Mouse (Mus musculus) forebrain, embryonic 15.5 days (tissue): Measurements from ENCODE around the gene Ppil6. TPM values are rescaled to one million over a fixed set of nuclear protein-coding genes. Genes with fewer than 3 reads are reported as not detected.

ENCODE experiments used
- ATAC-seq: fragments of 200-750 bp; cut with Nextera tagmentation; replicated peaks from 2 replicates; pipeline ENCODE4 v1.8.0; 2017; ENCODE audit warnings: mild to moderate bottlenecking, moderate TSS enrichment, moderate library complexity
- H3K27ac ChIP-seq: fragments of 300-500 bp; sonication (generic); replicated peaks from 2 replicates; pipeline ENCODE4 v1.5.1; 2015; ENCODE audit warnings: mild to moderate bottlenecking, inconsistent platforms
- H3K27me3 ChIP-seq: fragments of 300-500 bp; sonication (generic); 2 replicates; pipeline ENCODE4 v1.6.1; 2015; ENCODE audit warnings: inconsistent platforms
- H3K36me3 ChIP-seq: fragments of 300-500 bp; sonication (generic); 2 replicates; pipeline ENCODE4 v1.6.1; 2015; ENCODE audit warnings: mild to moderate bottlenecking, inconsistent platforms
- H3K4me1 ChIP-seq: fragments of 300-500 bp; sonication (generic); 2 replicates; pipeline ENCODE4 v1.6.1; 2015; ENCODE audit warnings: inconsistent platforms
- H3K4me2 ChIP-seq: fragments of 300-500 bp; sonication (generic); replicated peaks from 2 replicates; pipeline ENCODE4 v1.6.1; 2015; ENCODE audit warnings: mild to moderate bottlenecking, inconsistent platforms
- H3K4me3 ChIP-seq: fragments of 300-500 bp; sonication (generic); 2 replicates; pipeline ENCODE4 v1.5.1; 2015; ENCODE audit warnings: mild to moderate bottlenecking, inconsistent platforms
- H3K9ac ChIP-seq: fragments of 300-500 bp; sonication (generic); replicated peaks from 2 replicates; pipeline ENCODE4 v1.6.1; 2015; ENCODE audit warnings: mild to moderate bottlenecking, inconsistent platforms
- H3K9me3 ChIP-seq: fragments of 300-500 bp; sonication (generic); 2 replicates; pipeline ENCODE4 v1.6.1; 2016; ENCODE audit warnings: inconsistent platforms
- WGBS: fragments of 180-500 bp; shearing (Covaris S2); methylation state at CpG from one replicate; pipeline ENCODE4 v1.1.7; 2015; ENCODE audit warnings: mixed read lengths; 5-methylcytosine and 5-hydroxymethylcytosine counted together
- polyA plus RNA-seq: library from polyadenylated mRNA; unstranded; fragments of >200 nt; fragmentation: Nextera tagmentation; extraction: Ambion mirVana; gene quantifications from 2 replicates; pipeline ENCODE4 v1.2.1, GENCODE M21; 2015

Gene Ppil6
- 1.5 and 3.3 TPM in 2 replicates for polyA plus RNA-seq

DNA sequence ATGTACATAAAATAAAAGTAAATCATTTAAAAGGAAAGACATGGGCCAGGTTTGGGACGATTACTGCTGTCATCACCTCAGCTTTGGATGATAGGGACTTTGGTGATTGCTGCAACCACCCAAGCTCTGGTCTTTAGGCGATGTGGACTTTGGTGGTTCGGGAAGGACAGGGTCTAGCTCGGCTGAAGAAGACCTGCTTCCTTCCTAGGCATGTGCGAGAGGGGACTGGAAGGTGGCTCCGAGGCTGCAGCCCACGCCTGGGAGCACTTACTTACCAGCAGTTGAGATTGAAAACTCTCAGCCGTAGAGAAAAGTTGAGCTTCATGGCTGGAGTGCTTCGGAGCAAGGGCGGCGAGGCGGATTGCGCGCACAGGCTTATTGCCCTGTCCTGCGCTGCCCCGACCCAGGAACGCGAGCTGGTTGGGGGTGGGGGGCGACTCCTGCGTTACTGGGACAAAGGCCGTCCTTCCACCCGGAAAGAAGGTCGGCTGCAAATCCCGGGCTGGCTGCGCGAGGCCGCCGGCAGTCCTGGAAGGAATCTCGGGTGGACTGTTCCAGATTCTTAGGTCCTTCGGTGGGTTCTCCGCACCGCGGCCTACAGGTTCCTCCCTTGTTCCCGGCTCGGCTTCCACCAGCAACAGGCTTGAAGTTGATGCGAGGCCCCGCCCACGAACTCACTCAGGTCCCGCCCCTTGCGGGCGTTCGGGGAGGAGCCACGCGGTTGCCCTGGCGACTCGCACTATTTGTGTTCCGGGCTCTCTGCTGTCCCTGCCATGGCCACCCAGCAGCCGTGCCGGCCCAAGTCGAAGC, at the start of gene Ppil6, which contains the start of gene Smpd2:
TSS of gene Ppil6 (plus strand) at position 732 of the 810 bp plus-strand sequence.
TSS of gene Smpd2 (minus strand) at position 662 of the 810 bp plus-strand sequence.
- Histone ChIP-seq H3K27ac (no peak within 1 kb of the TSS), H3K36me3 (peaks cover 23% of the 10 kb centered on the region)
- under 1% methylated on average over 50 of the region's 50 CpGs for WGBS

DNA sequence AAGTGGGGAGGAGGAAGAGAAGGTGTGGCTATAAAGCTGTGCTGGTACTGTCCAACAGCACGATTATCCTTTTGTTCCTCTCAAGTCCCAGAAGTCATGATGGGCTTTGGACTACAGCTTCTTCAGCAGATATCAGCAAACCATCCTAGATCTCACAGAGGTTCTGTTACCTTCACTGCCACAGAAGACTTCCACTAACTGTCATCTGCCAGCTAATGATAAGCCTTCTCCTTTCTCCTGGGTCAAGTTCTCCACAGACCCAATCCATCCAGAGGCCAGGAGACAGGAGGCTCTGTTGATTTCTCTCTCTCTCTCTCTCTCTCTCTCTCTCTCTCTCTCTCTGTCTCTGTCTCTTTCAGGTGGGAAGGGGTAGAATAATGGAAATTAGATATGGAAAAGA, 42.0 kb upstream of the Ppil6 start:
- Histone ChIP-seq H3K9ac (no peak overlapping the region), H3K27me3 (no peaks in the 10 kb centered on the region), H3K27ac (no peak overlapping the region), H3K4me1 (peaks cover 18% of the 10 kb centered on the region), H3K4me2 (no peak overlapping the region), H3K36me3 (no peaks in the 10 kb centered on the region; the same call in 1 of the 2 replicates), H3K4me3 (no peak overlapping the region), H3K9me3 (no peaks in the 10 kb centered on the region)
- no peak for ATAC-seq
- 96% methylated on average over 1 of the region's 1 CpGs for WGBS

More for the DNA sequence above, at the start of gene Ppil6, which contains the start of gene Smpd2:
- H3K4me3 ChIP-seq, result peak within 1 kb of the TSS; percentile 63
- H3K4me2 ChIP-seq, result peak within 1 kb of the TSS; percentile 94
- ATAC-seq, result peak; percentile 95
- peak within 1 kb of the TSS; percentile 64 for H3K9ac ChIP-seq
- no peaks in the 10 kb centered on the region for H3K9me3 ChIP-seq
- peaks cover 21% of the 10 kb centered on the region for H3K4me1 ChIP-seq
- H3K27me3 ChIP-seq, result no peaks in the 10 kb centered on the region

DNA sequence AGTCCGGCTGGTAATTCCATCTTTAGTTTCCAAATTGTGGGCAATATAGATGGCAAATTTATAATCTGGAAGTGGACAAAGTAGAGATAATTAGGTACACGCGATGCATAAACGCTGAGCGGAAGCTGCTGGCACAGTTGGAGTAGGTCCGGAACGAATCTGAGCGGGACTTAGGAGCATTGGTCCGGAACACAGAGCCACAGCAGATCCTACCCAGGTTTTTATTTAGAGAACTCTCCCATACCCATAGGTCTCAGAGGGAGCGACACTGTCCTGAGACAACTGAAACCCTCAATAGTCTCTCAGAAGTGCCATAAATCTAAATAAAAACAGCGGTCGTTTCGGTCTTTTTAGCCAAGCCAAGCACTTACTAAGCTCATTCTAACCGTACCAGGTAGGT, 40.6 kb upstream of the Ppil6 start:
- peaks cover 31% of the 10 kb centered on the region for H3K4me1 ChIP-seq
- H3K27me3 ChIP-seq, result no peaks in the 10 kb centered on the region
- WGBS, result 8% methylated on average over 14 of the region's 14 CpGs
- H3K27ac ChIP-seq, result peak overlapping the region; percentile 75
- peak overlapping the region; percentile 65 for H3K4me2 ChIP-seq
- H3K4me3 ChIP-seq, result peak overlapping the region; percentile 80
- no peaks in the 10 kb centered on the region for H3K9me3 ChIP-seq
- peak; percentile 68 for ATAC-seq
- H3K36me3 ChIP-seq, result peaks cover 4% of the 10 kb centered on the region; the same call in 1 of the 2 replicates
- H3K9ac ChIP-seq, result peak overlapping the region; percentile 75

DNA sequence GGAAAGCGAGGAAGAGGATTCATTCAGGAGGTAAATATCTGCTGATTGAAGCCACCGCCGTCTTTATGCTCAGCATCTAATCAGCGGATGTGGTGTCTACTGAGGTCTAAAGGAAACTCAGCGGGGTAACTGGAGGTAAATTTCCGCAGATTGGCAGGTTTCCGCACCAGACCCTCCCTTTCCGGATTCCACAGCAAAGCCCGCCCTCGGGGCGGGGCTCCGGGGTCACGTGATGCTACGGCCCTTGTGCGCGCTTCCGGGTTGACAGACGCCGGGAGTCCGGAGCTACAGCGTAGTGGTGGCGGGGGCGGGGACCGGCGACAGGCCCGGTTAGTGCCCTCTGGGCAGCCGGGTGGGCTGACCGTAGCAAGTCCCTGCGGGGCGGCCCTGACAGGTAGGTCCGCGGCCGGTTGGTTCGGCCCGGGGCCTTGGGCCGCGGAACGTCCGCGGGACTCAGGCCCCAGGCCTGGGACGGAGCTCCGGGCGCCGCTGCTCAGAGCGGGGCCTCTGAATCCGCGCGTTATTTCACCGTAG, 40.0 kb upstream of the Ppil6 start, which contains the start of gene Zbtb24:
TSS of gene Zbtb24 (plus strand) at position 247 of the 534 bp plus-strand sequence.
- H3K9me3 ChIP-seq, result no peaks in the 10 kb centered on the region
- H3K4me2 ChIP-seq, result peak within 1 kb of the TSS; percentile 65
- WGBS, result under 1% methylated on average over 44 of the region's 49 CpGs
- no peaks in the 10 kb centered on the region for H3K27me3 ChIP-seq
- H3K4me3 ChIP-seq, result peak within 1 kb of the TSS; percentile 80
- peak within 1 kb of the TSS; percentile 75 for H3K27ac ChIP-seq
- H3K9ac ChIP-seq, result peak within 1 kb of the TSS; percentile 75
- peak; percentile 94 for ATAC-seq
- peaks cover 8% of the 10 kb centered on the region for H3K36me3 ChIP-seq
- H3K4me1 ChIP-seq, result peaks cover 31% of the 10 kb centered on the region

DNA sequence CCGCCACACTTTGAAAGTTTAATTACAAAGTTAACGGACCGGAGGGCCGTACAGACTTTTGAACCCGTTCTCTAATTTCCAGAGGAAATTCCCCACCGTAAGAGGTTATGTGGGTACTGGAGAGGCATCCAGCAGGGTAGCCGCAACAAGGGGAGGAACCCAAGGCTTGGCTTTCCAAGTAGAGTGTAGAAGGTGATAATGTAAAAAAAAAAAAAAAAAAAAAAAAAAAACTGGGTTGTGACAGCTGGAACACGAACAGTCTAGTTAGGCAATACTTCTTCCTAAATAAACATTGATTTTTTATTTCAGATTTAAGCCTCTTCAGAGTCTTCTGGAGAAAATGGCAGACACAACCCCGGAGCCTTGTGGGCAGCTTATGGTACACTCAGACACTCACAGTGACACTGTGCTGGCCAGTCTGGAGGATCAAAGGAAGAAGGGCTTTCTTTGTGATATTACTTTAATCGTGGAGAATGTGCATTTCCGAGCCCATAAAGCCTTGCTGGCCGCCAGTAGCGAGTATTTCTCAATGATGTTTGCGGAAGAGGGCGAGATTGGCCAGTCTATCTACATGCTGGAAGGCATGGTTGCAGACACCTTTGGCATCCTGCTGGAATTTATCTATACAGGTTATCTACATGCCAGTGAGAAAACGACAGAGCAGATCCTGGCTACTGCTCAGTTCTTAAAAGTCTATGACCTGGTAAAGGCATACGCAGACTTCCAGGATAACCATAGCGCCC, 39.3 kb upstream of the Ppil6 start:
- H3K9me3 ChIP-seq, result no peaks in the 10 kb centered on the region
- H3K27ac ChIP-seq, result no peak overlapping the region
- H3K36me3 ChIP-seq, result peaks cover 14% of the 10 kb centered on the region
- H3K9ac ChIP-seq, result peak overlapping the region; percentile 75
- ATAC-seq, result peak; percentile 21; the same call in 1 of the 2 replicates
- peak overlapping the region; percentile 65 for H3K4me2 ChIP-seq
- WGBS, result 57% methylated on average over 18 of the region's 18 CpGs
- H3K4me3 ChIP-seq, result peak overlapping the region; percentile 80
- H3K27me3 ChIP-seq, result no peaks in the 10 kb centered on the region
- peaks cover 31% of the 10 kb centered on the region for H3K4me1 ChIP-seq

DNA sequence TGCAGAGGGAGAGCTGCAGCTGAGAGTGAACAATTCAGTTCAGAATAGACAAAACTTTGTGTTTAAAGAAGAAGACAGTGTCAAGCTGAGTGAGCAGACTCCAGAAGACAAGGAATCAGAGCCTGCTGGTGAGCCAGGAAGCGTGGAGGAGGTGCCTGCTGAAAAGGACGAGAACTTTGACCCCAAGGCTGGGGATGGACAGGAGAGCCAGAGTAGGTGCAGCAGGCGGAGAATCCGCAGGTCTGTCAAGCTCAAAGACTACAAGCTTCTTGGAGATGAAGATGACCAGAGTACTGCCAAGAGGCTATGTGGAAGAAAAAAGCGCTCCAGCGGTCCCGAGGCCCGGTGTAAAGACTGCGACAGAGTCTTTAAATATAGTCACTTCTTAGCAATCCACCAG, 38.6 kb upstream of the Ppil6 start:
- Histone ChIP-seq H3K36me3 (peaks cover 21% of the 10 kb centered on the region), H3K9me3 (no peaks in the 10 kb centered on the region), H3K4me1 (peaks cover 31% of the 10 kb centered on the region), H3K9ac (no peak overlapping the region), H3K27ac (no peak overlapping the region), H3K4me3 (no peak overlapping the region), H3K4me2 (no peak overlapping the region), H3K27me3 (no peaks in the 10 kb centered on the region)
- 95% methylated on average over 9 of the region's 9 CpGs for WGBS
- no peak for ATAC-seq

DNA sequence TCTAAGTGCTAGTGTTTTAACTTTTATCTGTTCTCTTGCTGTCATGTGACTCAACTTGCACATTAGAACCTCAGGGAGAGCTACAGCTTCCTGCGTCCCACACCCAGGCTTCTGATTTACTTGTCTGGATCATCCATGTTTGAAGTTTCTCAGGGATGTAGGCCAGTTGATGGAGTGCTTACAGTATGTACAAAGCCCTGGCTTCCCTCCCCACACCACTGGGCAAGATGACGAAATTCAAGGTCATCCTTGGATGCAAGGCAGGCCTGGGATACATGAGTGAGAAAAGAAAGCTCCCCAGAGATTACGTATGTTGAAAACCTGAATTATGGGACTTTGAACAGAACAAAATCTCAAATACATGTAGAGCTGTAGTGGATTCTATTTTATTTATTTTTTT, 37.4 kb upstream of the Ppil6 start:
- H3K9me3 ChIP-seq, result no peaks in the 10 kb centered on the region
- WGBS, result 97% methylated on average over 3 of the region's 3 CpGs
- peaks cover 23% of the 10 kb centered on the region for H3K36me3 ChIP-seq
- no peak overlapping the region for H3K4me3 ChIP-seq
- no peaks in the 10 kb centered on the region for H3K27me3 ChIP-seq
- no peak for ATAC-seq
- H3K4me1 ChIP-seq, result peaks cover 31% of the 10 kb centered on the region
- H3K4me2 ChIP-seq, result no peak overlapping the region
- no peak overlapping the region for H3K9ac ChIP-seq
- H3K27ac ChIP-seq, result no peak overlapping the region

DNA sequence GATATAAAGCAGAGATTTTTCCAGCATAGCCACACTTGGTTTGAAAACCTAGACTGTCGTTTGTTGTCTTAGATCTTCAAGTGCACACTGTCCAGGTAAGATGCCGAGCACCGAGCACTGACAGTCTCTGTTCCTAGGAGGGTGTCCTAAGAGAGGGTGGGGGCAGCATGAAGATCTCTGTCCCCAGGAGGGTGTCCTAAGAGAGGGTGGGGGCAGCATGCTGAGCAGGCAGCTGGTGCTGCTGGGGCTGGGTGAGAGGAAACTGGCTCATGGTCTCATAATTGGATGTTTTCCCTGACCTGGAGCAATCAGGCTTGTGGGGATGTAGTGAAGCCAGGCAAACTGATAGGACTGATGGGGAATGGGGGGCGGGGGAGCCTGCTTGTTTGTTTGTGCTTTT, 30.2 kb upstream of the Ppil6 start:
- Histone ChIP-seq H3K4me1 (no peaks in the 10 kb centered on the region), H3K36me3 (peaks cover 34% of the 10 kb centered on the region)

DNA sequence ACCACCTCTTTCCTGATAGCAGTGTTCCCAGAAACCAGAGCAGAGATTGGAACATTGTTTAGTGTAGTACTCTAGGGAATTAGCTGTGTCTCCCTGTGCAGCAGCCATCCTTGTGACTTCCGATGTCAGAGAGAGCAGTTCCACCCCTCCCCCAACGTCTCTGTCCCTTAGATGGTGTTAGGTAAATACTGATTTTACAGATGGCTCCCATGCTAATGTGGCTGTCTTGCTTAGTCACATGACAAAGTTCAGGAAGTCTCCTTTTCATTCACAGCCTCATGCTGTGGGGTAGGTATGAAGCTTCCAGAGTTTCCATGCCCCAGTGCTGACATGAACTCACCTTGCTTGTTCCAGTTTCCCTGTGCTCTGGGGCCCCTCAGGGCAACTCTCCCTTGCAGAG, 29.7 kb upstream of the Ppil6 start:
- H3K27ac ChIP-seq, result no peak overlapping the region
- WGBS, result 36% methylated on average over 2 of the region's 2 CpGs
- H3K9ac ChIP-seq, result no peak overlapping the region
- no peaks in the 10 kb centered on the region for H3K9me3 ChIP-seq
- no peak for ATAC-seq
- no peaks in the 10 kb centered on the region for H3K4me1 ChIP-seq
- no peak overlapping the region for H3K4me2 ChIP-seq
- no peaks in the 10 kb centered on the region for H3K27me3 ChIP-seq
- H3K36me3 ChIP-seq, result peaks cover 33% of the 10 kb centered on the region
- no peak overlapping the region for H3K4me3 ChIP-seq

More for the DNA sequence above, 30.2 kb upstream of the Ppil6 start:
- H3K9ac ChIP-seq, result no peak overlapping the region
- WGBS, result 82% methylated on average over 4 of the region's 4 CpGs
- no peaks in the 10 kb centered on the region for H3K9me3 ChIP-seq
- no peak overlapping the region for H3K4me3 ChIP-seq
- no peak for ATAC-seq
- H3K27ac ChIP-seq, result no peak overlapping the region
- no peak overlapping the region for H3K4me2 ChIP-seq
- no peaks in the 10 kb centered on the region for H3K27me3 ChIP-seq

DNA sequence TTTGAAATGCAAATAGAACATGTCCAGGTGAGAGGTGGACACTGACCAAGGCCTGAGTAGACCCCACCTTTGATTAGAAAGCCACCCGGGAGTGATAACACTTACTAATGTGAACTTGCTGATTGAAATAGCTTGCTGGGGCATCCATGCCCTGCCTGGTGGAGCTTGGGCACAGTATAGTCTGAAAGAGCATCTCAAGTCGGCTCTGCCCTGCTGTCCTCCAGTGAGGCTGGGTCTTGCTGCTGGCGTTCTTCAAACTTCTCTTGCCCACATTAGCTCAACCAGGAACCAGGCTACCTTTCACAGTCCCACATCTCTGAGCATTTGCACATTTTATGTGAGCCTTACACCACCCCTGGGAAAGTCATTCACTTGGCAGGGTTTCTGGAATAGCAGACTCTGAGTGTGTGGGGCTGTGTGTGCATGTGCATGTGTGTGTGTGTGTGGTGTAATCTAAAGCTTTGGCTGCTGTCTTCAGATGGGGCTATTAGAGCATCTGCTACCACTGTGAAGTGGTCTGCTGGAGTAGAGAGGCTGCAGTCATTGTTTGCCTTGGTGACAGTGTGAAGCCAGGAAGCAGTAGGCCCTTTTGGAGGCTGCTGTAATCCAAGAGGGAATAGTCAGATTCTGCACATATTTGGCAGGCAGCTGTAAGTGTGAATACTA, 29.0 kb upstream of the Ppil6 start:
- WGBS, result 84% methylated on average over 3 of the region's 3 CpGs
- Histone ChIP-seq H3K9ac (no peak overlapping the region), H3K4me2 (no peak overlapping the region), H3K9me3 (no peaks in the 10 kb centered on the region), H3K27ac (no peak overlapping the region), H3K36me3 (peaks cover 29% of the 10 kb centered on the region), H3K4me3 (no peak overlapping the region), H3K4me1 (no peaks in the 10 kb centered on the region), H3K27me3 (no peaks in the 10 kb centered on the region)
- ATAC-seq, result no peak

DNA sequence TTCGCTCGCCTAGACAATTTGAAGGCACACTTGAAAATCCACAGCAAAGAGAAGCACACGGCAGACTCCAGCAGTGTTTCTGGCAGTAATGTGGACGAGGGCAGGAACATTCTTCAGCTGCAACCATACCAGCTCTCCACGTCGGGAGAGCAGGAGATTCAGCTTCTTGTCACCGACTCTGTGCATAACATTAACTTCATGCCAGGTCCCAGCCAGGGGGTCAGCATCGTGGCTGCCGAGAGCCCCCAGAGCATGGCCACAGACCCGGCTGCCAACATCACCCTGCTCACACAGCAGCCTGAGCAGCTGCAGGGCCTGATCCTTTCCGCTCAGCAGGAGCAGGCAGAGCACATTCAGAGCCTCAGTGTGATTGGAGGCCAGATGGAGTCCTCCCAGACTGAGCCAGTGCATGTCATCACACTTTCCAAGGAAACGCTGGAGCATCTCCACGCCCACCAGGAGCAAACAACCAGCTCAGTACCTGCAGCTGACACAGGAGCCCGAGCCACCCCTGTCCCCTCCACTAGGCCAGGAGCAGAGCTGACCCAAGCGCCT, 25.8 kb upstream of the Ppil6 start:
- 50% methylated on average over 15 of the region's 15 CpGs for WGBS
- Histone ChIP-seq H3K36me3 (peaks cover 28% of the 10 kb centered on the region), H3K9ac (no peak overlapping the region), H3K4me2 (no peak overlapping the region), H3K4me3 (no peak overlapping the region), H3K4me1 (no peaks in the 10 kb centered on the region), H3K27me3 (no peaks in the 10 kb centered on the region), H3K27ac (no peak overlapping the region), H3K9me3 (no peaks in the 10 kb centered on the region)
- no peak for ATAC-seq
